In genomic region chr3:52044651-52045050, GRCm38 (mm10) we compare ENCODE assay signal across 8 mouse cellular contexts.
DNase-seq lines count a peak whose midpoint lies in the region; ATAC-seq and TF ChIP-seq lines count a peak whose summit lies in the region.

No protein-coding gene starts in this region.

- no peaks in the 10 kb centered on the region for H3K36me3 ChIP-seq in kidney, embryonic 15.5 days
- H3K36me3 ChIP-seq in heart, postnatal 0 days (replicated peaks; ENCODE audit: control insufficient read depth, insufficient read depth, low read length), result no peaks in the 10 kb centered on the region
- no peaks in the 10 kb centered on the region for H3K36me3 ChIP-seq in liver, embryonic 16.5 days (ENCODE audit: control insufficient read depth, insufficient read depth)

- no peaks in the 10 kb centered on the region for H3K27me3 ChIP-seq in kidney, embryonic 15.5 days
- H3K27me3 ChIP-seq in heart, postnatal 0 days (ENCODE audit: control insufficient read depth, insufficient read depth, low read length), result no peaks in the 10 kb centered on the region
- no peaks in the 10 kb centered on the region for H3K27me3 ChIP-seq in liver, embryonic 16.5 days (ENCODE audit: control insufficient read depth, insufficient read depth, low read depth, low read length)

- no peaks in the 10 kb centered on the region for H3K9me3 ChIP-seq in kidney, embryonic 15.5 days (replicated peaks)
- no peaks in the 10 kb centered on the region for H3K9me3 ChIP-seq in heart, postnatal 0 days (replicated peaks; ENCODE audit: control insufficient read depth, low read length)
- H3K9me3 ChIP-seq in liver, embryonic 16.5 days (replicated peaks; ENCODE audit: control insufficient read depth, low read length), result no peaks in the 10 kb centered on the region

- no peak for TF ChIP-seq CTCF in heart, postnatal 0 days (IDR thresholded peaks at IDR 0.05; ENCODE audit: low read depth)

- WGBS in kidney, embryonic 15.5 days, result 10% methylated on average over 14 of the region's 14 CpGs
- WGBS in heart, postnatal 0 days, result 17% methylated on average over 14 of the region's 14 CpGs
- WGBS in liver, embryonic 16.5 days (ENCODE audit: insufficient replicate concordance), result 39% methylated on average over 14 of the region's 14 CpGs

- H3K4me2 ChIP-seq in kidney, embryonic 15.5 days, result peak overlapping the region; percentile 60
- peak overlapping the region; percentile 67 for H3K4me2 ChIP-seq in heart, postnatal 0 days (ENCODE audit: low read depth, low read length)
- H3K4me2 ChIP-seq in liver, embryonic 16.5 days (ENCODE audit: low read depth, low read length), result peak overlapping the region; percentile 37

- H3K9ac ChIP-seq in kidney, embryonic 15.5 days, result peak overlapping the region; percentile 19; the same call in 1 of the 2 replicates
- peak overlapping the region; percentile 52 for H3K9ac ChIP-seq in heart, postnatal 0 days (replicated peaks; ENCODE audit: low read depth, low read length)
- H3K9ac ChIP-seq in liver, embryonic 16.5 days (ENCODE audit: low read depth, low read length), result peak overlapping the region; percentile 37

- no peak for ATAC-seq in kidney, embryonic 15.5 days (replicated peaks; ENCODE audit: low FRiP score)
- no peak for ATAC-seq in heart, postnatal 0 days (ENCODE audit: insufficient read depth, low read depth)
- ATAC-seq in liver, embryonic 16.5 days (ENCODE audit: low read depth), result no peak

- peak overlapping the region; percentile 9 for H3K4me3 ChIP-seq in kidney, embryonic 15.5 days (replicated peaks)
- H3K4me3 ChIP-seq in heart, postnatal 0 days (ENCODE audit: low read depth, low read length), result peak overlapping the region; percentile 19; the same call in 1 of the 2 replicates
- H3K4me3 ChIP-seq in liver, embryonic 16.5 days (ENCODE audit: low read depth, low read length), result no peak overlapping the region

- no peak for DNase-seq in kidney, postnatal 14 days
- DNase-seq in cerebellum, postnatal 14 days, result peak; percentile 44 to 51
- DNase-seq in heart, postnatal 0 days (ENCODE audit: low spot score), result peak; percentile 53
- DNase-seq in urinary bladder, postnatal 25 days (ENCODE audit: low spot score), result no peak
- no peak for DNase-seq in frontal cortex, postnatal 25 days (ENCODE audit: low spot score in 2 of 2)
- no peak for DNase-seq in urinary bladder, postnatal 4 days (ENCODE audit: low spot score in 2 of 2)

- peaks cover 61% of the 10 kb centered on the region for H3K4me1 ChIP-seq in kidney, embryonic 15.5 days
- peaks cover 24% of the 10 kb centered on the region for H3K4me1 ChIP-seq in heart, postnatal 0 days (ENCODE audit: control insufficient read depth, insufficient read depth)
- peaks cover 14% of the 10 kb centered on the region for H3K4me1 ChIP-seq in liver, embryonic 16.5 days (ENCODE audit: control insufficient read depth, low read depth, low read length)

- peak overlapping the region; percentile 98 for H3K27ac ChIP-seq in kidney, embryonic 15.5 days
- H3K27ac ChIP-seq in heart, postnatal 0 days (ENCODE audit: low read depth), result peak overlapping the region; percentile 92
- peak overlapping the region; percentile 41; the same call in 1 of the 2 replicates for H3K27ac ChIP-seq in liver, embryonic 16.5 days (ENCODE audit: low read length)

- TF ChIP-seq EP300 in heart, postnatal 0 days (IDR thresholded peaks at IDR 0.05; ENCODE audit: low read depth), result no peak

Comparison
In these comparisons a context has a peak if more than half of its experiments do, and no peak if none do; other contexts are left out.
1. H3K27ac ChIP-seq: peak in every context shown above with its lines; median percentile 98 in kidney, embryonic 15.5 days; 92 in heart, postnatal 0 days; 41 in liver, embryonic 16.5 days.
2. DNase-seq: peak in cerebellum, postnatal 14 days (2 of 2) and heart, postnatal 0 days (single experiment); none in kidney, postnatal 14 days (single experiment), urinary bladder, postnatal 25 days (single experiment), frontal cortex, postnatal 25 days (0 of 2) and urinary bladder, postnatal 4 days (0 of 2).
3. Peak in every context shown above with its lines, with median percentiles within 50 percentile points of each other: H3K4me2 ChIP-seq and H3K9ac ChIP-seq.